Mouse (Mus musculus) layer of hippocampus, adult 2 months (tissue): Measurements from ENCODE around the gene Msantd1. TPM values are rescaled to one million over a fixed set of nuclear protein-coding genes. Genes with fewer than 3 reads are reported as not detected.

Experiments used
- DNase-seq, 2 experiments: peaks; one replicate each; pipeline ENCODE4 v3.0.0; 2022; ENCODE audit warnings: low spot score in 2 of 2
- H3K27ac ChIP-seq: fragments of 200-600 bp; 2 replicates; pipeline ENCODE4 v1.8.1; 2022
- H3K4me3 ChIP-seq: fragments of 200-600 bp; 2 replicates; pipeline ENCODE4 v1.8.1; 2022; ENCODE audit warnings: mild to moderate bottlenecking
- CTCF ChIP-seq: fragments of 200-600 bp; conservative IDR thresholded peaks from 2 replicates; pipeline ENCODE4 v1.8.1; 2022; ENCODE audit warnings: antibody characterized with exemption, mild to moderate bottlenecking, moderate library complexity
- total RNA-seq, 2 experiments: library from RNA; stranded (reverse); gene quantifications; 2 replicates each; pipeline ENCODE4 v1.2.3; 2021

The Msantd1 gene
- total RNA-seq, 2 experiments from 2014 or later = 6.1 to 7.0 TPM

GRCm38 (mm10) chr5:34956151-34956550, 48.3 kb downstream of the Msantd1 start:
- no peak for DNase-seq
- Histone ChIP-seq H3K27ac (peak overlapping the region; percentile 64), H3K4me3 (no peak overlapping the region)
- no peak for TF ChIP-seq CTCF

DNA sequence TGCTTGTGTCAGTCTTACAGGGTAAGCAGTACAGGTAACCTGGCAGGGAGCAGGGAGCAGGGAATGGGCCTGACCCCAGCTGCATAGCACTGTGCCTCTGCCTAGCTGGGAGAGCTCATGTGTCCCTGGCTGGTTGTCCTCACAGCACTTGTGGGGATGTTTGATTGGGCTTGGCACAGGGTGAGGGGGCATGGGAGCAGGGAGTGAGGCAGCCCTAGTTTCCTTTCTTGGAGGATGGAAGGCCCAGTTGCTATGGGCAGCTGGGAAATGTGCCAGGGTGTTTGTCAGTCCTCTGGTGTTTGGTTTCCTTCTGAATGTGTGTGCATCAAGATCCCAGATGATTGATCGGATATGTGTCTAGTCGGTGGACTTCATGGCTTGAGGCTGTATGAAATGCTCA, 49.2 kb downstream of the Msantd1 start:
- DNase-seq = peak; percentile 27 to 47
- Histone ChIP-seq H3K4me3 (no peak overlapping the region), H3K27ac (peak overlapping the region; percentile 64)
- TF ChIP-seq CTCF = no peak

DNA sequence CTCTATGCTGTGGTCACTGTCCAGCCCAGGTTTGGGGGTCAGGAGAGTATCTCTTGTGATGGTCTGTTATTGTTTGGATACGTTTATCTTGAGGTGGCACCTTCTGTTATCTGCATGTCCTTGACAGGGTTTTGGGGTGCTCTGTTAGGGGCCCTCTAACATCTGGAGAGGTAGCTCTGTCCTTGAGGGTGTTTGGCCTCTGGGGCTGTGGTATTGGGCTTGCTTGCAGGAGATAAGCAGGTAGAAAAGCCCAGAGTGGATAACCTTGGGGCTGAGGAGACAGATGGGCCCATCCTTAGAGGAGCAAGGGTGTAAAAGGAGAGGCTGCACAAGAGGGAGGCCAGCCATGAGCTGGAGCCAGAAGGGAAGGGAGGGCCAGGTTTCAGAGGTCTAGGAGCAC, 52.2 kb downstream of the Msantd1 start:
- no peak overlapping the region for H3K27ac ChIP-seq
- H3K4me3 ChIP-seq = no peak overlapping the region
- TF ChIP-seq CTCF = no peak
- no peak for DNase-seq

DNA sequence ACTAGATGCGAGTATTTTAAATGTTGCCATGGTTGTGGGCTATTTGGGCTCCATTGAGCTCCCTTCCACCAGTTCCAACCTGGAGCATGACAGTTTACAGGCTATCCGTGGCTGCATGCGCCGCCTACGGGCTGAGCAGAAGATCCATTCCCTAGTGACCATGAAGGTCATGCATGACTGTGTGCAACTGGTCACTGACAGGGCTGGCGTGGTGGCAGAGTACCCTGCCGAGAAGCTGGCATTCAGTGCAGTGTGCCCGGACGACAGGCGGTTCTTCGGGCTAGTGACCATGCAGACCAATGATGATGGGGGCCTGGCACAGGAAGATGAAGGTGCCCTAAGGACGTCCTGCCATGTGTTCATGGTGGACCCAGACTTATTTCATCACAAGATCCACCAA, 57.7 kb downstream of the Msantd1 start:
- no peak for DNase-seq
- Histone ChIP-seq H3K27ac (no peak overlapping the region), H3K4me3 (no peak overlapping the region)
- no peak for TF ChIP-seq CTCF

- TF ChIP-seq CTCF = no peak
- no peak for DNase-seq
Measured at GRCm38 (mm10) chr5:34968386-34968785, 60.6 kb downstream of the Msantd1 start.

DNA sequence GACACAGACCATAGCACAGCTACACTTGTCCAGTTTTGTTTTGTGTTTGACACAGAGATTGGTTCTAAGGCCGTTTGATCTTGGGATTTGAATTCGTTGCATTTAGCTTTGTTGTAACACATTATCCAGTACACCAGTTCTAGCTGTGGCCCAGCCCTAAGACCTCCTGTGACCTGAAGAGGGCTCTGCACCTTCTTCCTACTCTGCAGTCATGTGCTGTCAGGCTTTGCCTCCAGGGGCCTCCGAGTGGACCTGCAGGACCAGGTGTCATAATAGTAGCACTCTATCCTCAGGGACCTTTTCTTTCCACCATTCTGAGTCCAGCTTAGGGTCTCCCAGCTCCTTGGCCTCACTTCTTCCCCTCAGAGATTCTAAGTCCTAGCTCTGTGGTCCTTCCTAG, 64.7 kb downstream of the Msantd1 start:
- no peak for TF ChIP-seq CTCF
- DNase-seq = no peak
- H3K4me3 ChIP-seq = no peak overlapping the region
- H3K27ac ChIP-seq = no peak overlapping the region

More at GRCm38 (mm10) chr5:34968386-34968785, 60.6 kb downstream of the Msantd1 start:
- Histone ChIP-seq H3K27ac (no peak overlapping the region; the same call in 1 of the 2 replicates), H3K4me3 (no peak overlapping the region)

Other genes starting within 250 kb of the Msantd1 start
- gene Nop14, start 247.9 kb upstream of the Msantd1 start, total RNA-seq = 10 to 100 TPM; 16.0 to 16.9 TPM
- gene Grk4, start 247.6 kb upstream of the Msantd1 start, total RNA-seq = 1 to 10 TPM; 4.5 to 6.3 TPM
- 10 to 100 TPM; 78.2 to 83.5 TPM for gene Htt, start 146.3 kb upstream of the Msantd1 start, total RNA-seq
- gene Rgs12, start 41.4 kb downstream of the Msantd1 start, total RNA-seq = 10 to 100 TPM; 43.2 to 52.5 TPM
- 1 to 10 TPM; 1.5 to 1.8 TPM for gene Hgfac, start 133.5 kb downstream of the Msantd1 start, total RNA-seq
- 10 to 100 TPM; 19.5 to 20.0 TPM for gene Dok7, start 148.8 kb downstream of the Msantd1 start, total RNA-seq
- 100 to 1,000 TPM; 150 to 159 TPM for gene Lrpap1, start 197.8 kb downstream of the Msantd1 start, total RNA-seq